Mouse (Mus musculus) embryonic facial prominence, embryonic 12.5 days (tissue): ENCODE measurements around the gene Pola2. TPM values are rescaled to one million over a fixed set of nuclear protein-coding genes. Genes with fewer than 3 reads are reported as not detected.

Experiments
- ATAC-seq: fragments of 200-750 bp; cut with Nextera tagmentation; 2 replicates; pipeline ENCODE4 v1.8.0; 2017; ENCODE audit not compliant: insufficient number of reproducible peaks, insufficient read depth, low FRiP score, low TSS enrichment
- H3K27ac ChIP-seq: fragments of 300-500 bp; sonication (generic); 2 replicates; pipeline ENCODE4 v1.5.1; 2016; ENCODE audit warnings: mild to moderate bottlenecking
- H3K27me3 ChIP-seq: fragments of 300-500 bp; sonication (generic); 2 replicates; pipeline ENCODE4 v1.6.1; 2016; ENCODE audit warnings: mild to moderate bottlenecking, moderate library complexity
- H3K36me3 ChIP-seq: fragments of 300-500 bp; sonication (generic); 2 replicates; pipeline ENCODE4 v1.6.1; 2016; ENCODE audit warnings: mild to moderate bottlenecking
- H3K4me1 ChIP-seq: fragments of 300-500 bp; sonication (generic); 2 replicates; pipeline ENCODE4 v1.6.1; 2016
- H3K4me2 ChIP-seq: fragments of 300-500 bp; sonication (generic); replicated peaks from 2 replicates; pipeline ENCODE4 v1.6.1; 2016; ENCODE audit warnings: mild to moderate bottlenecking, moderate library complexity
- H3K4me3 ChIP-seq: fragments of 300-500 bp; sonication (generic); 2 replicates; pipeline ENCODE4 v1.5.1; 2016; ENCODE audit warnings: mild to moderate bottlenecking
- H3K9ac ChIP-seq: fragments of 300-500 bp; sonication (generic); 2 replicates; pipeline ENCODE4 v1.6.1; 2016; ENCODE audit warnings: mild to moderate bottlenecking, moderate library complexity
- H3K9me3 ChIP-seq: fragments of 300-500 bp; sonication (generic); 2 replicates; pipeline ENCODE4 v1.6.1; 2016; ENCODE audit warnings: mild to moderate bottlenecking, moderate library complexity
- WGBS: fragments of 180-500 bp; shearing (Covaris S2); methylation state at CpG from one replicate; pipeline ENCODE4 v1.1.7; 2016; 5-methylcytosine and 5-hydroxymethylcytosine counted together
- polyA plus RNA-seq: library from polyadenylated mRNA; unstranded; fragments of >200 nt; fragmentation: Nextera tagmentation; extraction: Ambion mirVana; gene quantifications from 2 replicates; pipeline ENCODE4 v1.2.1, GENCODE M21; 2016

Pola2 gene
- polyA plus RNA-seq, 1 experiment from 2014 or later, result 80.5 TPM

- Histone ChIP-seq H3K4me2 (no peak overlapping the region), H3K9me3 (no peaks in the 10 kb centered on the region), H3K36me3 (peaks cover 81% of the 10 kb centered on the region), H3K27me3 (no peaks in the 10 kb centered on the region), H3K4me3 (no peak overlapping the region), H3K27ac (no peak overlapping the region), H3K4me1 (no peaks in the 10 kb centered on the region), H3K9ac (no peak overlapping the region)
- ATAC-seq, result no peak
- WGBS, result 83% methylated on average over 8 of the region's 8 CpGs
Observed at GRCm38 (mm10) chr19:5945891-5946290, 18.1 kb downstream of the Pola2 start.

DNA sequence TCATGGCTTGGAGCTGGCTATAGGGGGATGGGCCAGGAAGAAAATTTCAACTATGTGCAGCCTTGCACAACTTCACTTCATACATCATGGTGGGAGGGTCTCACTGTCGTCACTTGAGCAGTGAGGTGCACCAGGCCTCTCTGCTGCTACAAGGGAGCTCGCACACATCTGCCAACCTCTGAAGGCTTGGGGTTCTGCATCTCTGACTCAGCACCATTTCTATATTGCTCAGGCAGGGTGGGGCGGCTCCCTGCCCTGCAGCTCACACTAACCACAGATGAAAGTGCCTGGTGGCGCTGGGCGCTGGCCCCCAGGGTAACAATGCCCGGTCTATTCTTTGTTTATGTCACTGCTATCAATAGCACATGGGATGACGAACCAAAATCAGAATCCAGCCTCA, 19.0 kb downstream of the Pola2 start:
- H3K36me3 ChIP-seq, result peaks cover 78% of the 10 kb centered on the region
- no peak overlapping the region for H3K27ac ChIP-seq
- H3K9ac ChIP-seq, result no peak overlapping the region
- no peak overlapping the region for H3K4me2 ChIP-seq
- H3K4me1 ChIP-seq, result no peaks in the 10 kb centered on the region
- WGBS, result 78% methylated on average over 7 of the region's 7 CpGs
- no peak overlapping the region for H3K4me3 ChIP-seq
- no peaks in the 10 kb centered on the region for H3K27me3 ChIP-seq
- no peaks in the 10 kb centered on the region for H3K9me3 ChIP-seq
- no peak for ATAC-seq

- Histone ChIP-seq H3K4me1 (no peaks in the 10 kb centered on the region), H3K4me2 (no peak overlapping the region), H3K9ac (no peak overlapping the region), H3K27me3 (no peaks in the 10 kb centered on the region), H3K36me3 (peaks cover 73% of the 10 kb centered on the region), H3K4me3 (no peak overlapping the region), H3K27ac (no peak overlapping the region), H3K9me3 (no peaks in the 10 kb centered on the region)
- ATAC-seq, result no peak
- 89% methylated on average over 8 of the region's 8 CpGs for WGBS
Observed at GRCm38 (mm10) chr19:5944145-5944544, 19.9 kb downstream of the Pola2 start.

DNA sequence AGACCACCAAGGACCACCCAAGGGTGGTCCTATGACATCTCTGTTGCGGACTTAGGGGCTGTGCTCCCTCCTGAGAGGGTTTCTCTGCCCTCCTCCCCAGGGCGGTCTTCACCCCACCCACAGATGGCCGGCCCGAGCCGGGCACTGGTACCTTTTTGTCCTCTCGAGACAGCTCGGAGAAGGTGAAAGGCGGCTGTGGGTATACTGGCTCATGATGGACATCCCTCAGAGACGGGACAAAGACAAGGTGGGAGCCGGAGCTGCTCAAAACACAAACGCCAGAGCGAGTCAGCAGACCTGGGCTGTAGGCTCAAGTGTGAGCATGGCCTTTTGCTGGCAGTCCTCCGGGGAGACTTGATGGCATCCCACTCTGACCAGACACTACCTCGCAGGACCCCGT, 20.6 kb downstream of the Pola2 start:
- no peaks in the 10 kb centered on the region for H3K4me1 ChIP-seq
- no peak for ATAC-seq
- H3K9ac ChIP-seq, result no peak overlapping the region
- no peak overlapping the region for H3K4me3 ChIP-seq
- no peaks in the 10 kb centered on the region for H3K9me3 ChIP-seq
- no peak overlapping the region for H3K4me2 ChIP-seq
- H3K27me3 ChIP-seq, result no peaks in the 10 kb centered on the region
- 92% methylated on average over 15 of the region's 15 CpGs for WGBS
- H3K36me3 ChIP-seq, result peaks cover 68% of the 10 kb centered on the region
- H3K27ac ChIP-seq, result no peak overlapping the region

DNA sequence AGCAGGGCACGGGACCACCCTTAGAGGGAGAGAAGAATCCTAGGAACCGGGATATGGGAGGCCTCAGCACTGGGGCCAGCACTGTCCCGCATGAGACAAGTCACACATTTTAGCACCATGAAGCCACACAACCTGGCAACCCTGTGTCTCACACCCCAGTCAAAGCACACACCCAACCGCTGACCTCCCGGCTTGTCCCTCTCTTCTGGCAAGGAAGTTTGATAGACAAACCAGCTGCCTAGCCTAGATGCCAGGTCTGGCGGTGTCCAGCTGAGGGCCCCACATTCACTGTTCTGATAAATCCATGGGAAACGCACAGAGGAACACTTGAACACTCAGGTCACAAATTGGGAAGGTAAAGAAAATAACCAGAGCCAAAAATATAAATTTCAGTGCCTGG, 21.4 kb downstream of the Pola2 start:
- Histone ChIP-seq H3K9ac (no peak overlapping the region), H3K9me3 (no peaks in the 10 kb centered on the region), H3K36me3 (peaks cover 64% of the 10 kb centered on the region), H3K27ac (no peak overlapping the region), H3K4me3 (no peak overlapping the region), H3K4me2 (no peak overlapping the region), H3K27me3 (no peaks in the 10 kb centered on the region), H3K4me1 (no peaks in the 10 kb centered on the region)
- 90% methylated on average over 7 of the region's 7 CpGs for WGBS
- ATAC-seq, result no peak

GRCm38 (mm10) chr19:5940656-5941055, 23.3 kb downstream of the Pola2 start:
- H3K9me3 ChIP-seq, result no peaks in the 10 kb centered on the region
- H3K9ac ChIP-seq, result no peak overlapping the region
- no peak for ATAC-seq
- H3K27ac ChIP-seq, result peak overlapping the region; percentile 51; the same call in 1 of the 2 replicates
- H3K4me2 ChIP-seq, result no peak overlapping the region
- WGBS, result 91% methylated on average over 10 of the region's 10 CpGs
- H3K4me1 ChIP-seq, result no peaks in the 10 kb centered on the region
- H3K27me3 ChIP-seq, result no peaks in the 10 kb centered on the region
- H3K36me3 ChIP-seq, result peaks cover 47% of the 10 kb centered on the region
- no peak overlapping the region for H3K4me3 ChIP-seq

- Histone ChIP-seq H3K27ac (peak overlapping the region; percentile 51; the same call in 1 of the 2 replicates), H3K9ac (no peak overlapping the region), H3K4me3 (no peak overlapping the region), H3K4me2 (no peak overlapping the region), H3K36me3 (peaks cover 42% of the 10 kb centered on the region), H3K9me3 (no peaks in the 10 kb centered on the region), H3K27me3 (no peaks in the 10 kb centered on the region), H3K4me1 (0 out of 2 replicates have a peak, but pooled peaks cover 3% of the 10 kb centered on the region)
- no peak for ATAC-seq
- WGBS, result 60% methylated on average over 4 of the region's 4 CpGs
Observed at GRCm38 (mm10) chr19:5940173-5940572, 23.8 kb downstream of the Pola2 start.

GRCm38 (mm10) chr19:5939715-5940114, 24.3 kb downstream of the Pola2 start:
- H3K4me3 ChIP-seq, result no peak overlapping the region
- no peaks in the 10 kb centered on the region for H3K9me3 ChIP-seq
- H3K4me1 ChIP-seq, result 0 out of 2 replicates have a peak, but pooled peaks cover 4% of the 10 kb centered on the region
- no peak overlapping the region for H3K9ac ChIP-seq
- H3K4me2 ChIP-seq, result no peak overlapping the region
- no peaks in the 10 kb centered on the region for H3K27me3 ChIP-seq
- peak overlapping the region; percentile 50 for H3K27ac ChIP-seq
- peaks cover 39% of the 10 kb centered on the region for H3K36me3 ChIP-seq
- ATAC-seq, result no peak
- 83% methylated on average over 5 of the region's 5 CpGs for WGBS

DNA sequence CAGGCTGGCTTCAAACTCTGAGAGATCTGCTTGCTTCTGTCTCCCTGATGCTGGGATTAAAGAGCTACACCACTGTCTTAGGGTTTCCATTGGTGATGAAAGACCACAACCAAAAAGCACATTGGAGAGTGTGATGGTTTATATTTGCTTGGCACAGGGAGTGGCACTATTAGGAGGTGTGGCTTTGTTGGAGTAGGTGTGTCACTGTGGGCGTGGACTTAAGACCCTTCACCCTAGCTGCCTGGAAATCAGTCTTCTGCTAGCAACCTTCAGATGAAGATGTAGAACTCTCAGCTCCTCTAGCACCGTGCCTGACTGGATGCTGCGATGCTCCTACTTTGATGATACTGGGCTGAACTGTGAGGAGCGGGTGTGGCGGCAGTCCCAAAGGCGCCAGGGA, 25.5 kb downstream of the Pola2 start:
- no peak overlapping the region for H3K4me2 ChIP-seq
- 0 out of 2 replicates have a peak, but pooled peaks cover 4% of the 10 kb centered on the region for H3K4me1 ChIP-seq
- no peak for ATAC-seq
- no peaks in the 10 kb centered on the region for H3K27me3 ChIP-seq
- no peak overlapping the region for H3K9ac ChIP-seq
- WGBS, result 94% methylated on average over 6 of the region's 6 CpGs
- no peaks in the 10 kb centered on the region for H3K9me3 ChIP-seq
- no peak overlapping the region for H3K27ac ChIP-seq
- H3K4me3 ChIP-seq, result no peak overlapping the region
- peaks cover 33% of the 10 kb centered on the region for H3K36me3 ChIP-seq

GRCm38 (mm10) chr19:5937836-5938406, 26.1 kb downstream of the Pola2 start:
- Histone ChIP-seq H3K27me3 (no peaks in the 10 kb centered on the region), H3K4me3 (no peak overlapping the region), H3K4me1 (0 out of 2 replicates have a peak, but pooled peaks cover 4% of the 10 kb centered on the region), H3K36me3 (peaks cover 27% of the 10 kb centered on the region), H3K9me3 (no peaks in the 10 kb centered on the region), H3K9ac (no peak overlapping the region), H3K4me2 (no peak overlapping the region), H3K27ac (0 out of 2 replicates have a peak overlapping the region, but pooled peaks have one; percentile 23)
- 42% methylated on average over 14 of the region's 14 CpGs for WGBS
- no peak for ATAC-seq

DNA sequence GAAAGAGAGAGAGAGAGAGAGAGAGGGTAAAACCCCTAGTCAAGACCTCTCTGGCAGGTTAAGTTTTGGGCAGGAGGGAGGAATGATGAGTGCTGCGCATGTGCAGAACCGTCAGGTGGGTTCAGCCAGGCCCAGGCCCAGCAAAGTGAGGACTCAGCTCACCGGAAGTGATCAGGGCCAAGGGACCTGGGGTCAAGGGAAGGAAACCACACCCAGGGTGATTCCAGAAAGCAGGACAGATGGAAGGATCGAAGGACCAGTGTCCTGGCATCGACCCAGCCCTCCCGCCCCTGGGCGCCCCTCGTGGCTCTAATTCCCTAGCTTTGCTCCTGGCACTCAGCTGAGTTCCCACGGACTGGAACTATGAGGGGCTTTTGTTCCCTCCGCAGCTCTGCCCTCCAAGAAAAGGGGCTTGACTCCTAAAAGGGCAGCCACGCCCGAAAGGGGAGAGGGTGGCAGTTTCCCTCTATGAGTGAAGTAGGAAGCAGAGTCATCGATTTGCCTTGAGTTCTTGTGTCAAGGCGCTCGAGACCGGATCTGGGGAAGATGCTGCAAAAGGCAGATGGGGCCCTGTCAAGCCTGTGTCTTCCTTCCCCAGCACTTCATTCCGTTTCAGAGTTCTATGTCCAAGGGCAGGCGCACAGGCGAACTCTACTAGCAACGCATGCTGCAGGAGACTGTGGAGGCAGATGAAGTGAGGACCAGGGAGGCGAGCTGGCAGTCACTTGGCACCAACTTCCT, 26.7 kb downstream of the Pola2 start:
- no peak for ATAC-seq
- 0 out of 2 replicates have a peak, but pooled peaks cover 4% of the 10 kb centered on the region for H3K4me1 ChIP-seq
- H3K27me3 ChIP-seq, result no peaks in the 10 kb centered on the region
- H3K4me3 ChIP-seq, result no peak overlapping the region
- WGBS, result 84% methylated on average over 21 of the region's 21 CpGs
- H3K9me3 ChIP-seq, result no peaks in the 10 kb centered on the region
- no peak overlapping the region for H3K4me2 ChIP-seq
- H3K36me3 ChIP-seq, result peaks cover 21% of the 10 kb centered on the region
- H3K9ac ChIP-seq, result no peak overlapping the region
- H3K27ac ChIP-seq, result 0 out of 2 replicates have a peak overlapping the region, but pooled peaks have one; percentile 23

DNA sequence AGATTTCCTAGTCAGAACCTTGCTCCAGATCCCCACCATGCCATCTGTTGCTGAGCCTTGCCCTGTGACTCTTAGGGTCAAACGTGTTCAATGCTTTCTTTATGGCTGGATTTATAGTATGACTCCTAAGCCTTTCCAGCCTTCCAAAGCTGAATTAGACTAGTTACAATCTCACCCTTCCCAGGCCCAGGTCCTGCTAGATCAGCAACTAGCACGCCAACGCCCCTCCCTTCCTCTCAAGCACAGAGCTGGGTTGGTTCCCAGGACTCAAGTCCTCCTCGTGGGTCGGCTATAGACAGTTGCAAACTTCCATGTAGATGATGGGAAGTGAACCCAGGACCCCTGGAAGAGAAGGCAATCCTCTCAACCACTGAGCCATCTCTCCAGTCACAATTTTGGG, 28.3 kb downstream of the Pola2 start:
- Histone ChIP-seq H3K27me3 (no peaks in the 10 kb centered on the region), H3K4me1 (0 out of 2 replicates have a peak, but pooled peaks cover 4% of the 10 kb centered on the region), H3K4me3 (no peak overlapping the region), H3K9ac (no peak overlapping the region), H3K4me2 (no peak overlapping the region), H3K27ac (no peak overlapping the region), H3K36me3 (peaks cover 8% of the 10 kb centered on the region; the same call in 1 of the 2 replicates), H3K9me3 (no peaks in the 10 kb centered on the region)
- WGBS, result 82% methylated on average over 5 of the region's 5 CpGs
- no peak for ATAC-seq
